Mouse (Mus musculus) stomach, postnatal 0 days (tissue): ENCODE results near the gene Slc38a3.
A peak's percentile ranks its signal among the peaks of the same experiment; 100 is the strongest.

Source experiments
- CTCF ChIP-seq: IDR thresholded peaks from 2 replicates; pipeline ENCODE4 v1.5.1; 2016; ENCODE audit warnings: antibody characterized with exemption, low read depth, mild to moderate bottlenecking, moderate library complexity
- EP300 ChIP-seq: optimal IDR thresholded peaks from 2 replicates; pipeline ENCODE3; 2016; ENCODE audit warnings: antibody characterized with exemption

- TF ChIP-seq EP300: no peak
- TF ChIP-seq CTCF: peak; percentile 96
These were observed 6.5 kb upstream of the Slc38a3 start for GRCm38 (mm10) chr9:107675671-107676301.
